Mouse (Mus musculus): ENCODE data around the gene Ube2j1. TPM values are rescaled to one million over a fixed set of nuclear protein-coding genes. Genes with fewer than 3 reads are reported as not detected.

Ube2j1 gene
- polyA plus RNA-seq, 1 experiment = 42.7 TPM

DNA sequence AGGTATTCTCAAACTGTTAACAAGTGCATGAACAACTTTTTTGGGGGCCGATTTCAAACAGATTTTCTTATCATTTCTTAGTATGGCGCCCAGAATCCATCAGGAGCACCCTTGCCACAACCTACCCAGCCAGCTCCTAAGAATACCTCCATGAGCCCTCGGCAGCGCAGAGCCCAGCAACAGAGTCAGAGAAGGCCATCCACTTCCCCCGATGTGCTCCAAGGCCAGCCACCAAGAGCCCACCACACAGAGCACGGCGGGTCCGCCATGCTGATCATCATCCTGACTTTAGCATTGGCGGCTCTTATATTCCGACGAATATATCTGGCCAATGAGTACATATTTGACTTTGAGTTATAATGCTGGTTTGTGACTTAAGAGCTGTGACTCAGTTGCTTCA is 18.4 kb downstream of the Ube2j1 start:
- H3K4me3 ChIP-seq (ENCODE audit: insufficient read depth, poor library complexity, severe bottlenecking) = no peak overlapping the region
- H3ac ChIP-seq (ENCODE audit: control insufficient read depth, insufficient read length, low read depth) = no peak overlapping the region
- no peaks in the 10 kb centered on the region for H3K79me3 ChIP-seq (ENCODE audit: low read depth)
- no peak for TF ChIP-seq FOSL1 (IDR thresholded peaks at IDR 0.05; ENCODE audit: insufficient read depth, low read length, poor library complexity, severe bottlenecking)
- TF ChIP-seq USF1 (IDR thresholded peaks at IDR 0.05; ENCODE audit: low read depth) = no peak
- no peak for TF ChIP-seq MAX (IDR thresholded peaks at IDR 0.05)
- no peak for TF ChIP-seq MYOG (IDR thresholded peaks at IDR 0.05; ENCODE audit: control insufficient read depth, extremely low read depth, insufficient read length)
- no peak for TF ChIP-seq MYOD1 (IDR thresholded peaks at IDR 0.05; ENCODE audit: control insufficient read depth, insufficient read length, low read depth)
- no peaks in the 10 kb centered on the region for H3K27me3 ChIP-seq (ENCODE audit: control insufficient read depth, insufficient read depth, insufficient read length)
- H3K36me3 ChIP-seq (ENCODE audit: control insufficient read depth, insufficient read depth) = peaks cover 71% of the 10 kb centered on the region
- no peaks in the 10 kb centered on the region for H3K79me2 ChIP-seq (ENCODE audit: control insufficient read depth, insufficient read depth)

DNA sequence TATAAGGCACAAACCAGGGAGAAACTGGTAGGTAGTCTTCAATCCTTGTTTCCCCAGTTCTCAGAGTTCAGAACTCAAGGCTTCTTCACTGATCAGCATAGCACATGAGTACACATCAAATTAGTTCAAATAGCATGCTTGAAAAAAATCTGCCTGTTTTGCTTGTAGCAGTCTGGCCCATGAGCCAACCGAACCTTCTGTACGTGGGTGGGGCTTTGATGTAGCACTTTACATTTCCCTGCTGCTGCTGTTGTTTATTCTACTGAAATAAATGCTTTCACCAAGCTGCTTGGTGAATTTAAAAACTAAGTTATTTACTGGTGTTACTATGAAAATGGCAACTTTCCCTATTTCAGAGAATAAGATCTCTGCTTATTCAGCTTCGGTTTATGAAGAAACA is 20.8 kb downstream of the Ube2j1 start:
- Histone ChIP-seq H3ac (ENCODE audit: control insufficient read depth, insufficient read length, low read depth) (no peak overlapping the region), H3K4me3 (ENCODE audit: insufficient read depth, poor library complexity, severe bottlenecking) (no peak overlapping the region), H3K27me3 (ENCODE audit: control insufficient read depth, insufficient read depth, insufficient read length) (no peaks in the 10 kb centered on the region), H3K79me3 (ENCODE audit: low read depth) (no peaks in the 10 kb centered on the region), H3K79me2 (ENCODE audit: control insufficient read depth, insufficient read depth) (no peaks in the 10 kb centered on the region), H3K36me3 (ENCODE audit: control insufficient read depth, insufficient read depth) (peaks cover 50% of the 10 kb centered on the region)
- TF ChIP-seq USF1 (IDR thresholded peaks at IDR 0.05; ENCODE audit: low read depth) (no peak), CEBPB (IDR thresholded peaks at IDR 0.05; ENCODE audit: low read depth) (no peak), MYOD1 (IDR thresholded peaks at IDR 0.05; ENCODE audit: control insufficient read depth, insufficient read length, low read depth) (no peak), MAX (IDR thresholded peaks at IDR 0.05) (no peak), FOSL1 (IDR thresholded peaks at IDR 0.05; ENCODE audit: insufficient read depth, low read length, poor library complexity, severe bottlenecking) (no peak)

DNA sequence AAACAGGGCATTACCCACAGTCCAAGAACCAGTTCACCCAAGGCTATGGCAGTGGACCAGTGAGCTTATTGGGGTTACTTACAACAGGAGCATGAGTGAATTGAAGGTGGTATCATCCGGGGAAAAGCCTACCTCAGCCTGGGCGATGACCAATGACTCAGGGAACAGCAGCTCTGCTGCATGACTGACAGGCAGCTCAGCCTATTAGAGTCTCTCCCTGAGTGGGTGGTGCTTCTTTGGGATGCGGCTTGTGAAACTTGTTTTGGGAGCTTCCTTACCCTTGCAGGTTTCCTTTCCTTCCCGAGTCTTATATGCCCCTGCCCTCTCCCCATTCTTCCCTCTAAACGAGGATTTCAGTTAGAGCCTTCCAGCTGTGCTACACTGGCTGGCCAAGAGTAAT is 21.4 kb downstream of the Ube2j1 start:
- no peak overlapping the region for H3K4me3 ChIP-seq (ENCODE audit: insufficient read depth, poor library complexity, severe bottlenecking)
- no peaks in the 10 kb centered on the region for H3K79me2 ChIP-seq (ENCODE audit: control insufficient read depth, insufficient read depth)
- peaks cover 45% of the 10 kb centered on the region for H3K36me3 ChIP-seq (ENCODE audit: control insufficient read depth, insufficient read depth)
- H3K79me3 ChIP-seq (ENCODE audit: low read depth) = no peaks in the 10 kb centered on the region
- H3K27me3 ChIP-seq (ENCODE audit: control insufficient read depth, insufficient read depth, insufficient read length) = no peaks in the 10 kb centered on the region
- H3ac ChIP-seq (ENCODE audit: control insufficient read depth, insufficient read length, low read depth) = no peak overlapping the region
- no peak for TF ChIP-seq MYOG (IDR thresholded peaks at IDR 0.05; ENCODE audit: control insufficient read depth, extremely low read depth, insufficient read length)
- TF ChIP-seq FOSL1 (IDR thresholded peaks at IDR 0.05; ENCODE audit: insufficient read depth, low read length, poor library complexity, severe bottlenecking) = no peak
- no peak for TF ChIP-seq CEBPB (IDR thresholded peaks at IDR 0.05; ENCODE audit: low read depth)
- TF ChIP-seq MYOD1 (IDR thresholded peaks at IDR 0.05; ENCODE audit: control insufficient read depth, insufficient read length, low read depth) = no peak
- TF ChIP-seq USF1 (IDR thresholded peaks at IDR 0.05; ENCODE audit: low read depth) = no peak

DNA sequence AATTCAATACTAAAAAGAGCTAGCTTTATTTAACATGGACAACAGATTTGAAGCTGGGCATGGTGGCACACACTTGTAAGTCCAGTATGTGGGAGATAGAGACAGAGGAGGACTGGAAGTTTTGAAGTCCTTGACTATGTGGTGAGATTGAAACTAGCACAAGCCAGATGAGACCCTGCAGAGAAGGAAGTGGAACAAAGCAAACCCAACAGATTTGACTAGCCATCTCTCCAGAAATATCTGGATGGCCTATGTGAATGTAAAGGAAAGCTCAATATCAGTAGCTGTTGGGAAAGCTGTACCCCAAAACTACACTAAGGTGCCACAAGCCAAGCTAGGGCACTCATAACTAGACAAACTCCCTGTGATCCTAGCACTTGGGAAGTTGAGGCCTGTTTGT is 23.2 kb downstream of the Ube2j1 start:
- Histone ChIP-seq H3K79me3 (ENCODE audit: low read depth) (no peaks in the 10 kb centered on the region), H3K27me3 (ENCODE audit: control insufficient read depth, insufficient read depth, insufficient read length) (no peaks in the 10 kb centered on the region), H3K79me2 (ENCODE audit: control insufficient read depth, insufficient read depth) (no peaks in the 10 kb centered on the region), H3K36me3 (ENCODE audit: control insufficient read depth, insufficient read depth) (peaks cover 27% of the 10 kb centered on the region), H3K4me3 (ENCODE audit: insufficient read depth, poor library complexity, severe bottlenecking) (no peak overlapping the region), H3ac (ENCODE audit: control insufficient read depth, insufficient read length, low read depth) (no peak overlapping the region)
- TF ChIP-seq CEBPB (IDR thresholded peaks at IDR 0.05; ENCODE audit: low read depth) = no peak

DNA sequence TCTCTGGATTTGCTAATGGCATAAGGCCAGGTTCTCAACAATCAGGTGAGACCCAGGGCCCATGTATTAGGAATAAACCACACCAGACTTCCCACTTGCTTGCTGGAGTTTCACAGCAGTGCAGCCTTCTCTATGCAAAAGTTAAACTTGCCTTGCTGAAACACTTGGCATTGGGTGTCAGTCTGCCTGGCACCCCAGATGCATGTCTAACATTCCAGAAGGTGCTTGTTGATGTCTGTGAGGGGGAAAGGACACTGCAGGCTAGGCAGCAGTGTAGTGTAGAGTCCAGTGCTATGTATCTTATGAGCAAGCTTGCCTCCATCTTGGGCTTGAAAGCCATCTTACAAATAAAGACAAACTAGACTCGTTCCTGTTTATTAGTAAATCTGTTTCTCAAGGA is 25.1 kb downstream of the Ube2j1 start:
- no peak overlapping the region for H3ac ChIP-seq (ENCODE audit: control insufficient read depth, insufficient read length, low read depth)
- no peaks in the 10 kb centered on the region for H3K27me3 ChIP-seq (ENCODE audit: control insufficient read depth, insufficient read depth, insufficient read length)
- no peak overlapping the region for H3K4me3 ChIP-seq (ENCODE audit: insufficient read depth, poor library complexity, severe bottlenecking)
- H3K36me3 ChIP-seq (ENCODE audit: control insufficient read depth, insufficient read depth) = peaks cover 8% of the 10 kb centered on the region
- H3K79me2 ChIP-seq (ENCODE audit: control insufficient read depth, insufficient read depth) = no peaks in the 10 kb centered on the region
- TF ChIP-seq USF1 (IDR thresholded peaks at IDR 0.05; ENCODE audit: low read depth) = no peak
- no peak for TF ChIP-seq MAX (IDR thresholded peaks at IDR 0.05)
- no peak for TF ChIP-seq MYOD1 (IDR thresholded peaks at IDR 0.05; ENCODE audit: control insufficient read depth, insufficient read length, low read depth)
- no peak for TF ChIP-seq CEBPB (IDR thresholded peaks at IDR 0.05; ENCODE audit: low read depth)
- no peak for TF ChIP-seq FOSL1 (IDR thresholded peaks at IDR 0.05; ENCODE audit: insufficient read depth, low read length, poor library complexity, severe bottlenecking)
- no peak for TF ChIP-seq MYOG (IDR thresholded peaks at IDR 0.05; ENCODE audit: control insufficient read depth, extremely low read depth, insufficient read length)
- TF ChIP-seq CTCF (IDR thresholded peaks at IDR 0.05; ENCODE audit: control insufficient read depth, insufficient read depth, insufficient read length) = no peak
- no peaks in the 10 kb centered on the region for H3K79me3 ChIP-seq (ENCODE audit: low read depth)

DNA sequence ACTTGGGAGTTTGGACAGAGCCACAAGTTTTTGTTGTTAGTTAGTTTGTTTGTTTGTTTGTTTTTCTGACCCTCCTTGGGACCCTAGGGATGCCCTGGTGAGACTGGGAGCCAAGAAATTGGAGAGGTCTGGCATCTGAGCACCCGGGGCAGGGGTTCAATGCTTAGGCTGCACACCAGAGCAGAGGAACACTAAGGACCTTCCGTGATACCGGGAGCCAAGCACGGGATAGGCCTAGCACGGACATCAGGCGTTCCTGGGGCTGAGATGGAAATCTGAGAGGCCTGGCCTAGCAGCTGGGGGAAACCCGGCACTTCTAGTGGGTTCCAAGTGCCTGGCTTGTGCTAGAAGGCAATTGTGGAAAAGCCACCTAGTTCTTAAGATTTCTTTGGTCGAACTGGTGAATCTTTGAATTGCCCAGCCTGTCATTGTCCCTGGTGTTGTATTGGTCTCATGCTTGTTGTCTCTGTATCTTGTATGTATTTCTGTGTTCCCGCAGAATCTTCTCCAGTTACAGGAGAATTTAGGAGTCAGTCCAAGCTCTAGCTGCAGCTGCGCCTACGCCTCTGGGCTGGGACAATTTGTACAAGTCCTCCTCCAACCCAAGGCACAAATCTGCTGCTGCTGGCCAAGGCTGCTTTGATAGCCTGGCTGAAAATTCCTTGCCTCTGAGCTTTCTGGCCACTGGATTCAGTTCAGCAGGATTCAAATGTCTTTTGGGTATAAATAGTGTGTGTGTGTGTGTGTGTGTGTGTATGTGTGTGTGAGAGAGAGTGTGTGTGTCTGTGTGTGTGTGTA is 26.9 kb downstream of the Ube2j1 start:
- H3ac ChIP-seq (ENCODE audit: control insufficient read depth, insufficient read length, low read depth) = no peak overlapping the region
- TF ChIP-seq MYOD1 (IDR thresholded peaks at IDR 0.05; ENCODE audit: control insufficient read depth, insufficient read length, low read depth) (no peak), FOSL1 (IDR thresholded peaks at IDR 0.05; ENCODE audit: insufficient read depth, low read length, poor library complexity, severe bottlenecking) (no peak), MAX (IDR thresholded peaks at IDR 0.05) (no peak), CEBPB (IDR thresholded peaks at IDR 0.05; ENCODE audit: low read depth) (no peak), MYOG (IDR thresholded peaks at IDR 0.05; ENCODE audit: control insufficient read depth, extremely low read depth, insufficient read length) (no peak), USF1 (IDR thresholded peaks at IDR 0.05; ENCODE audit: low read depth) (no peak), CTCF (IDR thresholded peaks at IDR 0.05; ENCODE audit: control insufficient read depth, insufficient read depth, insufficient read length) (no peak)
- H3K36me3 ChIP-seq (ENCODE audit: control insufficient read depth, insufficient read depth) = no peaks in the 10 kb centered on the region
- no peaks in the 10 kb centered on the region for H3K79me3 ChIP-seq (ENCODE audit: low read depth)
- H3K79me2 ChIP-seq (ENCODE audit: control insufficient read depth, insufficient read depth) = no peaks in the 10 kb centered on the region
- H3K4me3 ChIP-seq (ENCODE audit: insufficient read depth, poor library complexity, severe bottlenecking) = no peak overlapping the region
- no peaks in the 10 kb centered on the region for H3K27me3 ChIP-seq (ENCODE audit: control insufficient read depth, insufficient read depth, insufficient read length)
